Mouse (Mus musculus): ENCODE measurements around the gene Lipc.

Lipc gene

GRCm38 (mm10) chr9:70812551-70812950 lies 139.5 kb downstream of the Lipc start:
- DNase-seq = no peak

GRCm38 (mm10) chr9:70807714-70808113 lies 144.3 kb downstream of the Lipc start:
- no peak for DNase-seq

- DNase-seq = no peak
These were observed 146.0 kb downstream of the Lipc start for GRCm38 (mm10) chr9:70806069-70806468.

GRCm38 (mm10) chr9:70802816-70803215 lies 149.2 kb downstream of the Lipc start:
- DNase-seq = no peak

- DNase-seq = no peak
These were observed 150.3 kb downstream of the Lipc start for GRCm38 (mm10) chr9:70801761-70802160.

DNA sequence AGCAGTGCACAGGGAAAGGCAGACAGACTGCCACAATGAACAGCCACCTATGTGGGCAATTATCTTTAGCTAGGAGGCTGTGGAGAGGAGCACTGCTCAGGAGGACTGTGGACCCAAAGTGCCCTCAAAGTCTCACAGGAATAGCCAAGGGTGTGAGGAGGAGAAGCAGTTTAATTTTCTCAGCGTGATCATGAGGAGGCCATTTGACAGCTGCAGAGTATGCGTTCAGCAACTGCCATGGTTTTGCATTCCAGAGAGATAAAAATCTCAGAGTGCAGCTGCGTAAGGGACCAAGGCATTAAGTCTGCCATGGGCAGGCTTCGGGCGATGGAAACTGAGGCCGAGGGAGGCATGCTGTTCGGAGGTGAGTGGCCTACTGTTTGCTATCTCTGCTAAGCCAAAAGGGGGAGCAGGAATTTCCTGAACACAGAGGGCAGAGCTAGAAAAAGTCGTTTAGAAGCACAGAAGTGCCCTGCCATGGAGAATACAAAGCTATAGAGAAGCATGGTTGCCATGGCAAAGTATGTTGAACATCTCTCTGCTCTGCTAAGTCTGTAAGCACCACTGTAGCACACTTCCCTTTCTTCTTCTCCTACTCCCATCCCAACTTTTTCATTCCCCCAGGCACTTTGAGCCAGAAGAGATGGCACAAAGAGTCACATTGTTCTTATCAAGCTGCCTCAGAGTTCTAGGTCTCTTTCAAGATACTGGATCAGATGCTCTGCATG lies 151.3 kb downstream of the Lipc start:
- DNase-seq = no peak

GRCm38 (mm10) chr9:70795439-70795757 lies 156.6 kb downstream of the Lipc start:
- no peak for DNase-seq

DNA sequence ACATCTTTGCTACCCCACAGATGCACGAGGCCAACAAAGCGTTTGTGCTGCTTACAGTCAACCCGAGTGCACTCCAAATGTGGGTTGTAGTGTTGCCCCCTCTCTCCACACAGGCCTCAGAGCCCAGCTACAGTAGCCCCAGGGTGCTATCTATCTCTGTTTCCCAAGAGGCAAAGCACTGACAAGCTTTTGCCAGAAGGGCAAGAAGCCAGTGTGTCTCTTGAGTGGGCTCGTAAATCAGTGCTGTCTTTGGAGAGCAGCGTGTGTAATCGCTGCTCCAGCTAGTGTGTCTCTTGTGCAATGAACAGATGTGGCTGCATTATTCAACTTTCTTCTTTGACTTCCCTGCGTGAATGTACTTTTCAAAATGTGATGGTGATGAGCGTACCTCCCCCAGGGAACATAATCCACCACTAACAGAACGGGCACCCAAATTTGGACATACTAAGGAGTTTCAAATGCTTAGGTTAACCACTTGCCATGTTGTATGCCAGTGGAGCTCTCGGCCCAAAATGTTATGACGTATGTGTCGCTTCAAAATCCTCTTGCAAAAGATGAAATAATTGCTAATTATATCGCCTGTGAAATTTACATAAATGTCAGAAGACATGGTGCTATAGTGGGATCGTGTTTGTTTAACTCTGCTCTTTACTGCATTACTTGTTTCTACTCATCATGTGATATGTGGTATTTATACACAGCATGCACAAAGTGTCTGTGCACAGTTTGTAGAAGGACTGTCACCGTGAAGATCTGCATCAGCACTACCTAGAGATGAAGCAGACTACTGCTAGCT lies 157.2 kb downstream of the Lipc start:
- no peak for DNase-seq

- DNase-seq = peak; percentile 55
These were observed 161.4 kb downstream of the Lipc start for GRCm38 (mm10) chr9:70790621-70791020.

GRCm38 (mm10) chr9:70788705-70789104 lies 163.3 kb downstream of the Lipc start:
- no peak for DNase-seq

DNA sequence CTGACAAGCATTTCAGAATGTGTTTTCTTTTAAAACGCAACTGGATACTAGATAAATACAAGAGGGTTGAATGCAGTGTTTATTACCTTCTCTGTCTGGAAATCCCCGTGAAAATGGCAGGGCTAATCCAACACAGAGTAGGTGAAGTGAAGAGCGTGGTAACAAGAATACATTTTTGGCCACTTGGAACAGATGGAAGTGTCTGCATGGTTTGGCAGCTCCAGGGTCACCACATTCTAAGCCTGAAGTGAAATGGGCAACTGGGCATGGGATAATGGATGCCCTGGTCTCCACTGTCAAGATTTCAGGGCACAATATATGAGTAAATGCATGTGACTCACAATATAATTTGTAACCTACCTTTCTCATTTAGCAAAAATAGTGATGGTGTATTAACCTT lies 169.8 kb downstream of the Lipc start:
- DNase-seq = no peak

- DNase-seq = no peak
These were observed 176.5 kb downstream of the Lipc start for GRCm38 (mm10) chr9:70775517-70775916.

DNA sequence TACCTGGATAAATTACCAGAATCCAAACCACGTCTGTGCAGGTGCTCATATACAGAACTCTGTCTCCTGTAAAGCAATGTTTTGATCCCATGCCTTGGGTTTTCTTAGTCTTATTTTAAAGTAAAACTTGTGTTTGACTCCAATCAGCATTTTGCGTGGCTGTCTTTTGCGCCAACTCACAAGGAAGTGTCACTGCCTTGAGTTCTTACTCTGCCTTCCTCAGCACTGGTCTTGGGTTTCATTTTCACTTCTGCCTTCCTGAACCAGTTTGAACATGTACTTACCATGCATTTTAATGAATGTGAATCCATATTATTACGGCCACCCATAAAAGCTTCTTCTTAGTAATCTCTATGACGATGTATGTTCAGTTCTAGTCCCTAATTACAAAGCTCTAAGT lies 191.1 kb downstream of the Lipc start:
- DNase-seq = no peak

GRCm38 (mm10) chr9:70751504-70752222 lies 200.4 kb downstream of the Lipc start:
- no peak for DNase-seq

All from kidney, adult 11 months (tissue).